Mouse (Mus musculus) spleen, adult 2 months (tissue): ENCODE measurements around the gene Prelid1. TPM values are rescaled to one million over a fixed set of nuclear protein-coding genes. Genes with fewer than 3 reads are reported as not detected.

Experiments
- DNase-seq, 2 experiments: peaks; one replicate each; pipeline versions ENCODE4 v3.0.0 to v3.0.0-alpha.2; 2012 to 2021; ENCODE audit warnings: low spot score in 2 of 2, low read depth in 1 of 2
- H3K27ac ChIP-seq: fragments of 200-500 bp; 2 replicates; pipeline ENCODE4 v1.5.1; 2012; ENCODE audit warnings: low read length, inconsistent platforms; ENCODE audit not compliant: insufficient read depth
- H3K27me3 ChIP-seq: fragments of 200-500 bp; 2 replicates; pipeline ENCODE4 v1.6.1; 2012; ENCODE audit warnings: mild to moderate bottlenecking, moderate library complexity, low read length, inconsistent platforms; ENCODE audit not compliant: control insufficient read depth, insufficient read depth
- H3K36me3 ChIP-seq: fragments of 200-500 bp; 2 replicates; pipeline ENCODE4 v1.6.1; 2012; ENCODE audit warnings: mild to moderate bottlenecking, low read length, inconsistent platforms; ENCODE audit not compliant: control insufficient read depth, insufficient read depth
- H3K4me1 ChIP-seq: fragments of 200-500 bp; 2 replicates; pipeline ENCODE4 v1.6.1; 2011; ENCODE audit warnings: inconsistent platforms; ENCODE audit not compliant: control insufficient read depth, insufficient read depth, insufficient read length
- H3K4me3 ChIP-seq: fragments of 200-500 bp; 2 replicates; pipeline ENCODE4 v1.5.1; 2011; ENCODE audit warnings: mild to moderate bottlenecking, inconsistent platforms; ENCODE audit not compliant: insufficient read depth, insufficient read length; ENCODE audit errors: extremely low read depth
- CTCF ChIP-seq: fragments of 200-500 bp; IDR thresholded peaks from 2 replicates; pipeline ENCODE4 v1.5.1; 2011; ENCODE audit warnings: mild to moderate bottlenecking, inconsistent platforms; ENCODE audit not compliant: insufficient read depth, insufficient read length, insufficient replicate concordance; ENCODE audit errors: extremely low read depth
- POLR2A ChIP-seq: fragments of 200-500 bp; IDR thresholded peaks from 2 replicates; pipeline ENCODE4 v1.6.1; 2011; ENCODE audit warnings: low read depth, low read length, inconsistent platforms
- WGBS: fragments of 180-500 bp; shearing (Covaris S2); methylation state at CpG from one replicate; pipeline ENCODE4 v1.1.7; 2018; 5-methylcytosine and 5-hydroxymethylcytosine counted together
- polyA plus RNA-seq: library from polyadenylated mRNA; depleted of rRNA; stranded (reverse); fragments of >200 nt; gene quantifications from 2 replicates; pipeline ENCODE4 v1.2.3, GENCODE M21; 2012; rRNA removed

The Prelid1 gene
- polyA plus RNA-seq, 1 experiment: 195 TPM

GRCm38 (mm10) chr13:55369531-55370114 lies 49.3 kb downstream of the Prelid1 start, which contains the start of gene Rgs14:
Rgs14 (plus strand) TSS chr13:55369732.
- peak within 1 kb of the TSS; percentile 94 for H3K27ac ChIP-seq
- peak; percentile 67 to 82 for DNase-seq
- 2% methylated on average over 13 of the region's 13 CpGs for WGBS

GRCm38 (mm10) chr13:55370234-55370633 lies 49.9 kb downstream of the Prelid1 start:
- Histone ChIP-seq H3K4me3 (peak overlapping the region; percentile 80), H3K4me1 (peaks cover 39% of the 10 kb centered on the region; the same call in 1 of the 2 replicates), H3K36me3 (peaks cover 2% of the 10 kb centered on the region; the same call in 1 of the 2 replicates), H3K27ac (peak overlapping the region; percentile 94), H3K27me3 (no peaks in the 10 kb centered on the region)
- no peak for DNase-seq
- WGBS: 7% methylated on average over 3 of the region's 3 CpGs
- TF ChIP-seq POLR2A (no peak), CTCF (no peak)

More at GRCm38 (mm10) chr13:55369531-55370114, 49.3 kb downstream of the Prelid1 start, which contains the start of gene Rgs14:
- no peaks in the 10 kb centered on the region for H3K27me3 ChIP-seq
- H3K36me3 ChIP-seq: no peaks in the 10 kb centered on the region
- TF ChIP-seq POLR2A (peak; percentile 75), CTCF (no peak)
- peaks cover 39% of the 10 kb centered on the region; the same call in 1 of the 2 replicates for H3K4me1 ChIP-seq
- H3K4me3 ChIP-seq: peak within 1 kb of the TSS; percentile 80

GRCm38 (mm10) chr13:55371007-55371681 lies 50.8 kb downstream of the Prelid1 start:
- TF ChIP-seq CTCF (no peak), POLR2A (no peak)
- peaks cover 39% of the 10 kb centered on the region; the same call in 1 of the 2 replicates for H3K4me1 ChIP-seq
- H3K36me3 ChIP-seq: peaks cover 2% of the 10 kb centered on the region; the same call in 1 of the 2 replicates

GRCm38 (mm10) chr13:55371740-55372139 lies 51.4 kb downstream of the Prelid1 start:
- peaks cover 39% of the 10 kb centered on the region; the same call in 1 of the 2 replicates for H3K4me1 ChIP-seq
- H3K4me3 ChIP-seq: no peak overlapping the region; the same call in 1 of the 2 replicates
- DNase-seq: no peak
- TF ChIP-seq POLR2A (no peak), CTCF (no peak)
- no peak overlapping the region for H3K27ac ChIP-seq
- H3K27me3 ChIP-seq: no peaks in the 10 kb centered on the region
- peaks cover 2% of the 10 kb centered on the region; the same call in 1 of the 2 replicates for H3K36me3 ChIP-seq
- 62% methylated on average over 5 of the region's 5 CpGs for WGBS

More at GRCm38 (mm10) chr13:55371007-55371681, 50.8 kb downstream of the Prelid1 start:
- peak overlapping the region; percentile 12; the same call in 1 of the 2 replicates for H3K4me3 ChIP-seq
- H3K27ac ChIP-seq: no peak overlapping the region
- no peak for DNase-seq
- no peaks in the 10 kb centered on the region for H3K27me3 ChIP-seq
- WGBS: 75% methylated on average over 8 of the region's 8 CpGs

GRCm38 (mm10) chr13:55374206-55374924 lies 54.1 kb downstream of the Prelid1 start:
- WGBS: 65% methylated on average over 6 of the region's 6 CpGs
- H3K27ac ChIP-seq: peak overlapping the region; percentile 19; the same call in 1 of the 2 replicates
- TF ChIP-seq CTCF: no peak
- no peak for TF ChIP-seq POLR2A
- peaks cover 17% of the 10 kb centered on the region for H3K36me3 ChIP-seq
- H3K27me3 ChIP-seq: no peaks in the 10 kb centered on the region
- H3K4me3 ChIP-seq: no peak overlapping the region
- DNase-seq: no peak
- H3K4me1 ChIP-seq: peaks cover 34% of the 10 kb centered on the region; the same call in 1 of the 2 replicates

Other genes with a start within 250 kb of the Prelid1 start
- gene Uimc1, start 220.2 kb upstream of the Prelid1 start, polyA plus RNA-seq: 4.9 and 5.1 TPM in 2 replicates
- gene Zfp346, start 215.2 kb upstream of the Prelid1 start, polyA plus RNA-seq: 13.9 and 14.5 TPM in 2 replicates
- gene Gm17617, start 187.0 kb upstream of the Prelid1 start, polyA plus RNA-seq: not detected in 2 replicates
- 8.4 and 12.0 TPM in 2 replicates for gene Fgfr4, start 167.9 kb upstream of the Prelid1 start, polyA plus RNA-seq
- gene Nsd1, start 110.7 kb upstream of the Prelid1 start, polyA plus RNA-seq: 16.1 and 17.8 TPM in 2 replicates
- gene Rab24, start 1.4 kb downstream of the Prelid1 start, polyA plus RNA-seq: 54.7 and 75.2 TPM in 2 replicates
- gene Mxd3, start 9.3 kb downstream of the Prelid1 start, polyA plus RNA-seq: 14.3 and 18.5 TPM in 2 replicates
- gene Lman2, start 42.3 kb downstream of the Prelid1 start, polyA plus RNA-seq: 63.9 and 70.1 TPM in 2 replicates
- 54.7 and 68.4 TPM in 2 replicates for gene Rgs14, start 49.2 kb downstream of the Prelid1 start, polyA plus RNA-seq
- 0.87 and 2.2 TPM in 2 replicates for gene Slc34a1, start 77.7 kb downstream of the Prelid1 start, polyA plus RNA-seq
- not detected in 2 replicates for gene Pfn3, start 94.7 kb downstream of the Prelid1 start, polyA plus RNA-seq
- 0.64 and 1.6 TPM in 2 replicates for gene F12, start 106.3 kb downstream of the Prelid1 start, polyA plus RNA-seq
- 189 and 229 TPM in 2 replicates for gene Grk6, start 124.6 kb downstream of the Prelid1 start, polyA plus RNA-seq
- 16.2 and 33.9 TPM in 2 replicates for gene Prr7, start 143.8 kb downstream of the Prelid1 start, polyA plus RNA-seq
- gene Dbn1, start 167.6 kb downstream of the Prelid1 start, polyA plus RNA-seq: 12.8 and 14.2 TPM in 2 replicates
- gene Pdlim7, start 193.2 kb downstream of the Prelid1 start, polyA plus RNA-seq: 38.3 and 46.2 TPM in 2 replicates
- 248 and 364 TPM in 2 replicates for gene Dok3, start 208.8 kb downstream of the Prelid1 start, polyA plus RNA-seq
- 101 and 113 TPM in 2 replicates for gene Ddx41, start 216.2 kb downstream of the Prelid1 start, polyA plus RNA-seq